In genomic region chr14:78464353-78464752, GRCm38 (mm10) we compare ENCODE assay signal across 22 mouse cellular contexts.
DNase-seq lines count a peak whose midpoint lies in the region; ATAC-seq and TF ChIP-seq lines count a peak whose summit lies in the region.
"Had no signal": no experiment of that assay in that cellular context is flagged by ENCODE, and none has a peak within 500 bp of the region (broad histone marks: within the 10 kb centered on the region; RNA-seq: fewer than 3 reads in every experiment).

No protein-coding gene starts in this region.

- TF ChIP-seq POLR2A in lung, adult 2 months (IDR thresholded peaks at IDR 0.05; ENCODE audit: borderline replicate concordance, extremely low read depth, low read depth, low read length): no peak

- no peak overlapping the region for H3K9ac ChIP-seq in lung, embryonic 15.5 days
- no peak overlapping the region for H3K9ac ChIP-seq in lung, postnatal 0 days (replicated peaks; ENCODE audit: low read depth)
- H3K9ac ChIP-seq in forebrain, embryonic 16.5 days (replicated peaks; ENCODE audit: low read depth, low read length): no peak overlapping the region
- H3K9ac ChIP-seq: embryonic facial prominence, embryonic 13.5 days; embryonic facial prominence, embryonic 15.5 days; forebrain, embryonic 12.5 days had no signal

- no peak for TF ChIP-seq CTCF in lung, postnatal 0 days (IDR thresholded peaks at IDR 0.05)
- TF ChIP-seq CTCF in lung, adult 2 months (IDR thresholded peaks at IDR 0.05; ENCODE audit: insufficient read depth, low read length): no peak

- ATAC-seq in lung, embryonic 15.5 days (ENCODE audit: borderline replicate concordance, extremely low read depth, low FRiP score, low TSS enrichment): peak; percentile 82
- ATAC-seq in lung, postnatal 0 days: peak; percentile 57
- peak; percentile 34; the same call in 1 of the 2 replicates for ATAC-seq in megakaryocyte progenitor cell, adult 5-6 weeks (replicated peaks; ENCODE audit: poor library complexity)
- ATAC-seq in forebrain, embryonic 16.5 days: no peak
- ATAC-seq: forebrain, embryonic 14.5 days had no signal

- peaks cover 5% of the 10 kb centered on the region; the same call in 1 of the 2 replicates for H3K27me3 ChIP-seq in lung, embryonic 15.5 days
- no peaks in the 10 kb centered on the region for H3K27me3 ChIP-seq in lung, postnatal 0 days (replicated peaks; ENCODE audit: insufficient read depth, low read length)
- H3K27me3 ChIP-seq in forebrain, embryonic 16.5 days (replicated peaks; ENCODE audit: control insufficient read depth, insufficient read depth, low read length): no peaks in the 10 kb centered on the region
- H3K27me3 ChIP-seq: embryonic facial prominence, embryonic 13.5 days; embryonic facial prominence, embryonic 15.5 days; forebrain, embryonic 12.5 days had no signal

- TF ChIP-seq EP300 in lung, postnatal 0 days (IDR thresholded peaks at IDR 0.05): no peak

- WGBS in lung, embryonic 15.5 days: 45% methylated on average over 4 of the region's 4 CpGs
- WGBS in lung, postnatal 0 days: 46% methylated on average over 4 of the region's 4 CpGs
- WGBS in lung, adult 2 months: 47% methylated on average over 4 of the region's 4 CpGs
- 95% methylated on average over 4 of the region's 4 CpGs for WGBS in forebrain, embryonic 16.5 days

- no peaks in the 10 kb centered on the region for H3K36me3 ChIP-seq in lung, embryonic 15.5 days
- no peaks in the 10 kb centered on the region for H3K36me3 ChIP-seq in lung, postnatal 0 days (ENCODE audit: insufficient read depth, low read length)
- no peaks in the 10 kb centered on the region for H3K36me3 ChIP-seq in forebrain, embryonic 16.5 days (ENCODE audit: control insufficient read depth, insufficient read depth)
- H3K36me3 ChIP-seq: embryonic facial prominence, embryonic 13.5 days; embryonic facial prominence, embryonic 15.5 days; forebrain, embryonic 10.5 days; forebrain, embryonic 12.5 days had no signal

- no peaks in the 10 kb centered on the region for H3K9me3 ChIP-seq in lung, embryonic 15.5 days
- H3K9me3 ChIP-seq in lung, postnatal 0 days (ENCODE audit: low read length): no peaks in the 10 kb centered on the region
- H3K9me3 ChIP-seq in forebrain, embryonic 16.5 days (ENCODE audit: control insufficient read depth, low read length): no peaks in the 10 kb centered on the region
- H3K9me3 ChIP-seq: embryonic facial prominence, embryonic 13.5 days; embryonic facial prominence, embryonic 15.5 days; forebrain, embryonic 10.5 days; forebrain, embryonic 12.5 days had no signal

- no peaks in the 10 kb centered on the region for H3K4me1 ChIP-seq in lung, embryonic 15.5 days
- H3K4me1 ChIP-seq in lung, postnatal 0 days (ENCODE audit: insufficient read depth, low read depth, low read length): no peaks in the 10 kb centered on the region
- H3K4me1 ChIP-seq in lung, adult 2 months (ENCODE audit: control insufficient read depth, insufficient read depth, low read length): no peaks in the 10 kb centered on the region
- no peaks in the 10 kb centered on the region; the same call in 1 of the 2 replicates for H3K4me1 ChIP-seq in forebrain, embryonic 16.5 days (replicated peaks; ENCODE audit: control insufficient read depth, insufficient read depth, low read length)
- H3K4me1 ChIP-seq: forebrain, embryonic 12.5 days had no signal

- no peak for DNase-seq in lung, postnatal 10 days
- DNase-seq in lung, postnatal 0 days (ENCODE audit: low spot score): peak; percentile 67
- no peak for DNase-seq in lung, adult 2 months
- DNase-seq: adrenal gland, adult 2 months; adrenal gland, postnatal 10 days; adrenal gland, postnatal 25 days; cerebellum, adult 11 months; cerebellum, adult 18-20 months; cerebellum, adult 8-10 months; cerebellum, adult 9-11 months; cerebellum, postnatal 14 days; cerebellum, postnatal 36 days; embryo, embryonic 11 days had no signal

- H3K27ac ChIP-seq in lung, embryonic 15.5 days: no peak overlapping the region
- H3K27ac ChIP-seq in lung, postnatal 0 days (ENCODE audit: low read length): no peak overlapping the region
- no peak overlapping the region for H3K27ac ChIP-seq in forebrain, embryonic 16.5 days (ENCODE audit: low read length)
- H3K27ac ChIP-seq: embryonic facial prominence, embryonic 13.5 days; embryonic facial prominence, embryonic 15.5 days; forebrain, embryonic 10.5 days; forebrain, embryonic 12.5 days had no signal

- no peak overlapping the region for H3K4me2 ChIP-seq in lung, embryonic 15.5 days
- no peak overlapping the region for H3K4me2 ChIP-seq in lung, postnatal 0 days (replicated peaks; ENCODE audit: low read depth, low read length)
- H3K4me2 ChIP-seq in forebrain, embryonic 16.5 days (ENCODE audit: low read length): no peak overlapping the region
- H3K4me2 ChIP-seq: embryonic facial prominence, embryonic 13.5 days; embryonic facial prominence, embryonic 15.5 days; forebrain, embryonic 12.5 days had no signal

- no peak overlapping the region for H3K4me3 ChIP-seq in lung, embryonic 15.5 days
- H3K4me3 ChIP-seq in lung, postnatal 0 days (ENCODE audit: low read depth, low read length): no peak overlapping the region
- no peak overlapping the region for H3K4me3 ChIP-seq in lung, adult 2 months (replicated peaks; ENCODE audit: extremely low read depth, low read depth, low read length)
- no peak overlapping the region for H3K4me3 ChIP-seq in forebrain, embryonic 16.5 days (replicated peaks; ENCODE audit: low read length)
- H3K4me3 ChIP-seq: embryonic facial prominence, embryonic 13.5 days; embryonic facial prominence, embryonic 15.5 days; erythroblast, embryonic 14.5 days; forebrain, embryonic 10.5 days; forebrain, embryonic 12.5 days had no signal
